Mouse (Mus musculus): ENCODE measurements around the gene Cacna1e. TPM values are rescaled to one million over a fixed set of nuclear protein-coding genes. Genes with fewer than 3 reads are reported as not detected.
A peak's percentile ranks its signal among the peaks of the same experiment; 100 is the strongest.

Cacna1e gene
- total RNA-seq (2021), result 100 to 1,000 TPM; 227 to 237 TPM
- long read RNA-seq, experiment 1, partial matches to known transcripts, result 3 of 19 reads
- long read RNA-seq, experiment 1, other reads (novel, unspliced or antisense), result 16 of 19 reads
- long read RNA-seq, experiment 2, partial matches to known transcripts, result 0 of 27 reads
- long read RNA-seq, experiment 2, other reads (novel, unspliced or antisense), result 27 of 27 reads

GRCm38 (mm10) chr1:154884275-154885206 is at the start of gene Cacna1e:
TSS of gene Cacna1e (minus strand) at chr1:154884501.
- Histone ChIP-seq H3K27ac (peak within 1 kb of the TSS; percentile 86), H3K4me3 (peak within 1 kb of the TSS; percentile 72)
- DNase-seq (ENCODE audit: low spot score in 2 of 2), result peak in 1 of 2 experiments; percentile 26
- TF ChIP-seq CTCF (conservative IDR thresholded peaks at IDR 0.05), result no peak

GRCm38 (mm10) chr1:154918406-154918805 is 34.1 kb upstream of the Cacna1e start:
- DNase-seq (ENCODE audit: low spot score in 2 of 2), result no peak
- no peak for TF ChIP-seq CTCF (conservative IDR thresholded peaks at IDR 0.05)
- H3K27ac ChIP-seq, result no peak overlapping the region

GRCm38 (mm10) chr1:154917438-154917837 is 33.1 kb upstream of the Cacna1e start:
- no peak for DNase-seq (ENCODE audit: low spot score in 2 of 2)
- H3K4me3 ChIP-seq, result no peak overlapping the region
- no peak for TF ChIP-seq CTCF (conservative IDR thresholded peaks at IDR 0.05)
- H3K27ac ChIP-seq, result no peak overlapping the region

More at GRCm38 (mm10) chr1:154918406-154918805, 34.1 kb upstream of the Cacna1e start:
- no peak overlapping the region for H3K4me3 ChIP-seq

- Histone ChIP-seq H3K27ac (no peak overlapping the region), H3K4me3 (no peak overlapping the region)
- TF ChIP-seq CTCF (conservative IDR thresholded peaks at IDR 0.05), result no peak
- DNase-seq (ENCODE audit: low spot score in 2 of 2), result no peak
Observed at GRCm38 (mm10) chr1:154909554-154909953, 25.3 kb upstream of the Cacna1e start.

GRCm38 (mm10) chr1:154897390-154897789 is 13.1 kb upstream of the Cacna1e start:
- no peak for DNase-seq (ENCODE audit: low spot score in 2 of 2)
- TF ChIP-seq CTCF (conservative IDR thresholded peaks at IDR 0.05), result no peak
- Histone ChIP-seq H3K4me3 (no peak overlapping the region), H3K27ac (no peak overlapping the region)

DNA sequence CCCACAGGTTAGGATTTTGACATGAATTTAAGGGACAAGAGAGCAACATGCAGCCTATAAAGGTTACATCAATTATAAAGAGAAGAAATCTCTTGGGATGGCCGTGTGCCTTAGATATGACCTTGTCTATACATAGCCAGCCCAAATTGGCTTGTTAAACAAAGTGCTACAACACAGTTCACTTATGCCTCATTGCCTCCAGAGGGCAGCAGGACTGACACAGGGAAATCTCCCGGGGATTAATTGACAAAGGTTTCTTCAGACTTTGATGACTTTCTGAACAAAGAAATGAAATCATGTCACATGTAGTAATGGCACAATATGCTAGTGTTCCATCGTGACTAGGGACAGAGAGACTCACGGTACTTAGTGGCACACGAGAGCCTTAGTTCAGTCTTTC is 5.9 kb upstream of the Cacna1e start:
- TF ChIP-seq CTCF (conservative IDR thresholded peaks at IDR 0.05), result peak; percentile 70
- H3K27ac ChIP-seq, result no peak overlapping the region
- H3K4me3 ChIP-seq, result no peak overlapping the region
- DNase-seq (ENCODE audit: low spot score in 2 of 2), result no peak

DNA sequence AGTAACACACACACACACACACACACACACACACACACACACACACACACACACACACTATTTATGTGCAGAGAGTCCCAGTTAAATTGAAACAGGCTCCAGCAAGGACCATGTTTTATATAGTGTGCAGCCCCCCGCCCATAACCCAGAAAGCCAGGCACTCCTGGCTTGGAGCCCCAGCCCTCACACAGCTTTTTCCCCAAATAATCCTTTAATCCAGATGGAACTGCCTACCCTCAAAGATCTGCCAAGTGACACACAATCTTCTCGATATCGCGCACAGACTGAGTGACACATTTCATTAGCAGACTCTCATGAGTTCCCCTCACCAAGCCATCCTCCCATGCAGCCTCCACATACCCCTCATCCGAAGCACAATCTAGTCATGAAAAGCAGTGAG is 4.2 kb upstream of the Cacna1e start:
- no peak for TF ChIP-seq CTCF (conservative IDR thresholded peaks at IDR 0.05)
- H3K4me3 ChIP-seq, result no peak overlapping the region
- no peak overlapping the region for H3K27ac ChIP-seq
- DNase-seq (ENCODE audit: low spot score in 2 of 2), result peak; percentile 32 to 55

GRCm38 (mm10) chr1:154888018-154888417 is 3.7 kb upstream of the Cacna1e start:
- Histone ChIP-seq H3K4me3 (no peak overlapping the region), H3K27ac (peak overlapping the region; percentile 47; the same call in 1 of the 2 replicates)
- TF ChIP-seq CTCF (conservative IDR thresholded peaks at IDR 0.05), result no peak
- DNase-seq (ENCODE audit: low spot score in 2 of 2), result no peak

DNA sequence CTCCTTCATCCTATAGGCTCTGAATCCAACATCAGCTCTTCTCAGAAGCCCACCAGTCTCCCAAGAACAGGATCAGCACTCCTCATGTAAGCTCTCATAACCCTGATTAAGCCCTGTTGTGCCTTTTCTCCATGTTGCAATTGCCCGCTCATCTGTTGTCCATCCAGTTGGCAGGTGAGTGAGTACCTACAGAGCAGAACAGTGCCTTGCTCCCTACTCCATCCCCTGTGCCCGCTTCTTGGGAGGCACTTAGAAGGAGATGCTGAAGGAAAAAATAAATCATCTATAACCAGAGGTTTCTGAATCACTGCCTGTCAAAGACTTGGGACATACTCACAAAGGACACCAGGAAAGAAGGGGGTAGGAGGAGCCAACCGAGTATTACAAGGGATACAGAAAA is 3.2 kb upstream of the Cacna1e start:
- H3K27ac ChIP-seq, result peak overlapping the region; percentile 47; the same call in 1 of the 2 replicates
- no peak for DNase-seq (ENCODE audit: low spot score in 2 of 2)
- TF ChIP-seq CTCF (conservative IDR thresholded peaks at IDR 0.05), result no peak
- no peak overlapping the region for H3K4me3 ChIP-seq

DNA sequence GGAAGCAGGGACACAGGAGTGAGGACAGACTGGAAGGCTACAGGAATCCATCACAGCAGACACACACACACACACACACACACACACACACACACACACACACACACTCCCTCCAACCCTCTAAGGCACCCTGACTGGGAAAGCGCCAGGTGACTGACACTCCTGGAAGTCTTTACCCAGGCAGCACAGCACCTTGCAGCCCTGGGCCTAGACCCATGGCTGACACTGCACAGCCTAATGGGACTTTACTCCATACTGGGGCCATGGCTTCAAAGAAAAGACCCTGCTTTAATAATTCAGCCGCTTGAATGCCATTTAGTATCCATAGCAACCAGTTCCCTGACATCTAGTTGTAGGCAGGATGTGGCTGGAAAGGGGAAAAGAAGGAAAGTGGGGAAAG is 2.3 kb upstream of the Cacna1e start:
- TF ChIP-seq CTCF (conservative IDR thresholded peaks at IDR 0.05), result no peak
- Histone ChIP-seq H3K27ac (peak overlapping the region; percentile 47), H3K4me3 (no peak overlapping the region)
- no peak for DNase-seq (ENCODE audit: low spot score in 2 of 2)

DNA sequence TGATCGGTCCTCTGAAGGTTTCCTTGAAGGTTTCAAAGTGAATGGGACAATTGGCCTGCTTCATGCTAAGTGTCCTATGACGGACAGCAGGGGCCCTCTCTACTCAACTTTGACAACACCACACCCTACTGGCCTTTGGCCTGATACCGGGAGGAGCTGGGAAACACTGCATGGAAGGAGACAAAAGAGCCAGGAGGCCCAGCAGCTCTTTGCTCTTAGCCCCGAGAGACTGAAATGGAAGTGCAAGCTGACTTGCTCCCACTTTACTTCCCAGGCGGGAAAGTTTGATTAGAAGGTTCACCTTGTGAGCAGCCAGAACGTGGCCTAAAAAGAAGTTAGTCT is 877 bp upstream of the Cacna1e start:
- TF ChIP-seq CTCF (conservative IDR thresholded peaks at IDR 0.05), result no peak
- DNase-seq (ENCODE audit: low spot score in 2 of 2), result no peak
- no peak overlapping the region for H3K4me3 ChIP-seq
- H3K27ac ChIP-seq, result peak overlapping the region; percentile 86; the same call in 1 of the 2 replicates

DNA sequence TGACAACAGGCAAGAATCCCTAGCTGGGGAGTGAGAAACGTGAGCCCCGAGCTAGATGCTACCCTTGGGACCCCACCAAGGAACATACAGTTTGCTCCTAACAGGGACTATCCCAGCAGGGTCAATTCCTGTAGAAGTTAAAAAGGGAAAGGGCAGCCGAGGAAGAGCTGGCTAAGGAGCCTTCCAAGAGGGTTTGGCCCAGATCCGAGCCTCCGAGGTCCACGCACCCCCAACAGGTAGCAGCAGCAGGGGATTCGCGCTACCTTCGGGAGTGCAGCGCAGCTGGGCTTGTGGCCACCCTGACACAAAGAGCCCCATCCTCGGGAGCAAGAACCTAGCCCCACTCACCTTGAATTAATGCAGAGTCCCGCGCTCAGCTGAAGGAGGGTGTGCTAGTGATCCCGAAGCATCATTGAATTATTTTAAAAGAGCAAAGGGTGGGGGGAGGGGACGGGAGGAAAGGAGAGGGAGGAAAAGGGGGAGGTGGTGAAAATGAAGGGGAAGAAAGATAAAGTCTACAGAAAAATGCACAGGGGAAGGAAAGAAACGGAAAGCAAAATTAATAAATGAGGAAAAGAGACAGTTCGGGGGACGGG is 607 bp downstream of the Cacna1e start:
- no peak for DNase-seq (ENCODE audit: low spot score in 2 of 2)
- Histone ChIP-seq H3K27ac (peak overlapping the region; percentile 86), H3K4me3 (peak overlapping the region; percentile 72)
- no peak for TF ChIP-seq CTCF (conservative IDR thresholded peaks at IDR 0.05)

GRCm38 (mm10) chr1:154865981-154866380 is 18.3 kb downstream of the Cacna1e start:
- Histone ChIP-seq H3K4me3 (no peak overlapping the region), H3K27ac (peak overlapping the region; percentile 51)
- DNase-seq (ENCODE audit: low spot score in 2 of 2), result peak in 1 of 2 experiments; percentile 54
- no peak for TF ChIP-seq CTCF (conservative IDR thresholded peaks at IDR 0.05)
